In genomic region chr2:119035397-119035745, GRCm38 (mm10) we compare ENCODE assay signal across 8 mouse cellular contexts. TPM values are rescaled to one million over a fixed set of nuclear protein-coding genes. Genes with fewer than 3 reads are reported as not detected.
DNase-seq lines count a peak whose midpoint lies in the region; ATAC-seq and TF ChIP-seq lines count a peak whose summit lies in the region.

No protein-coding gene starts in this region.

- 0 out of 2 replicates have a peak, but pooled peaks cover 4% of the 10 kb centered on the region for H3K4me1 ChIP-seq in kidney, adult 2 months (ENCODE audit: control insufficient read depth, insufficient read depth, low read length)
- no peaks in the 10 kb centered on the region for H3K4me1 ChIP-seq in brown adipose tissue, adult 24 weeks (ENCODE audit: control insufficient read depth, insufficient read depth, insufficient read length, low read length)
- H3K4me1 ChIP-seq in hindbrain, postnatal 0 days (ENCODE audit: insufficient read depth, low read length), result no peaks in the 10 kb centered on the region
- peaks cover 20% of the 10 kb centered on the region for H3K4me1 ChIP-seq in midbrain, embryonic 15.5 days

- no peaks in the 10 kb centered on the region for H3K27me3 ChIP-seq in kidney, adult 2 months (replicated peaks; ENCODE audit: control insufficient read depth, insufficient read depth, low read length)
- no peaks in the 10 kb centered on the region for H3K27me3 ChIP-seq in hindbrain, postnatal 0 days (ENCODE audit: insufficient read depth, low read length)
- H3K27me3 ChIP-seq in midbrain, embryonic 15.5 days (replicated peaks), result no peaks in the 10 kb centered on the region

- no peak for DNase-seq in kidney, adult 2 months
- DNase-seq in kidney, postnatal 36 days, result no peak
- DNase-seq in hindbrain, postnatal 0 days (ENCODE audit: low spot score), result no peak
- no peak for DNase-seq in testis, postnatal 10 days (ENCODE audit: low spot score)
- no peak for DNase-seq in urinary bladder, postnatal 36 days (ENCODE audit: low spot score in 2 of 2)
- DNase-seq in yolk sac, embryonic 10.5 days (ENCODE audit: low spot score), result no peak

- H3K9me3 ChIP-seq in hindbrain, postnatal 0 days (ENCODE audit: low read length), result no peaks in the 10 kb centered on the region
- H3K9me3 ChIP-seq in midbrain, embryonic 15.5 days, result no peaks in the 10 kb centered on the region

- H3K27ac ChIP-seq in kidney, adult 2 months (ENCODE audit: insufficient read depth, low read depth, low read length), result no peak overlapping the region
- H3K27ac ChIP-seq in brown adipose tissue, adult 24 weeks (replicated peaks; ENCODE audit: low read depth, low read length), result no peak overlapping the region
- peak overlapping the region; percentile 89 for H3K27ac ChIP-seq in hindbrain, postnatal 0 days
- peak overlapping the region; percentile 88 for H3K27ac ChIP-seq in midbrain, embryonic 15.5 days

- TF ChIP-seq POLR2A in kidney, adult 2 months (IDR thresholded peaks at IDR 0.05; ENCODE audit: low read depth, low read length), result no peak

- H3K4me3 ChIP-seq in kidney, adult 2 months (ENCODE audit: insufficient read depth, low read depth, low read length), result peak overlapping the region; percentile 91
- H3K4me3 ChIP-seq in brown adipose tissue, adult 24 weeks (ENCODE audit: insufficient read depth, low read depth, low read length), result peak overlapping the region; percentile 62
- peak overlapping the region; percentile 94 for H3K4me3 ChIP-seq in hindbrain, postnatal 0 days (ENCODE audit: low read length)
- H3K4me3 ChIP-seq in midbrain, embryonic 15.5 days, result peak overlapping the region; percentile 59

- no peak for ATAC-seq in hindbrain, postnatal 0 days
- ATAC-seq in midbrain, embryonic 15.5 days (replicated peaks), result no peak

- peak overlapping the region; percentile 73 for H3K9ac ChIP-seq in hindbrain, postnatal 0 days (replicated peaks; ENCODE audit: low read length)
- H3K9ac ChIP-seq in midbrain, embryonic 15.5 days, result peak overlapping the region; percentile 88

- no peaks in the 10 kb centered on the region for H3K36me3 ChIP-seq in kidney, adult 2 months (ENCODE audit: control insufficient read depth, insufficient read depth, low read length)
- peaks cover 16% of the 10 kb centered on the region; the same call in 1 of the 2 replicates for H3K36me3 ChIP-seq in hindbrain, postnatal 0 days (ENCODE audit: insufficient read depth, low read length)
- H3K36me3 ChIP-seq in midbrain, embryonic 15.5 days (replicated peaks), result peaks cover 19% of the 10 kb centered on the region; the same call in 1 of the 2 replicates

- 16% methylated on average over 7 of the region's 7 CpGs for WGBS in kidney, adult 2 months
- 8% methylated on average over 7 of the region's 7 CpGs for WGBS in hindbrain, postnatal 0 days
- WGBS in midbrain, embryonic 15.5 days, result 10% methylated on average over 7 of the region's 7 CpGs

- TF ChIP-seq CTCF in kidney, adult 2 months (conservative IDR thresholded peaks at IDR 0.05; ENCODE audit: insufficient read depth, insufficient read length, low read depth, low read length), result no peak
- TF ChIP-seq CTCF in hindbrain, postnatal 0 days (IDR thresholded peaks at IDR 0.05; ENCODE audit: low read depth), result no peak

- peak overlapping the region; percentile 91 for H3K4me2 ChIP-seq in hindbrain, postnatal 0 days (ENCODE audit: low read depth, low read length)
- H3K4me2 ChIP-seq in midbrain, embryonic 15.5 days, result peak overlapping the region; percentile 79

RNA-seq across cellular contexts. Expression of gene Rpusd2, which starts 0.8 kb away (rescaled TPM):
- 3.6 and 4.0 TPM in 2 replicates for polyA plus RNA-seq in kidney, adult 2 months (2012; rRNA removed)
- 1.4 and 2.3 TPM in 2 replicates for polyA plus RNA-seq in brown adipose tissue, adult 24 weeks (2012; ENCODE audit: insufficient read depth, insufficient read length, missing spikeins)
- total RNA-seq in hindbrain, postnatal 0 days (2014; rRNA removed), result 10.4 and 11.2 TPM in 2 replicates
- polyA plus RNA-seq in hindbrain, postnatal 0 days (2015; fragmentation: Nextera tagmentation; extraction: Ambion mirVana), result 3.3 and 4.5 TPM in 2 replicates
- polyA plus RNA-seq in midbrain, embryonic 15.5 days (2015; fragmentation: Nextera tagmentation; extraction: Ambion mirVana), result 4.6 and 4.9 TPM in 2 replicates

RNA-seq across cellular contexts. Expression of gene Ccdc32, which starts 6.2 kb away (rescaled TPM):
- 9.5 and 11.9 TPM in 2 replicates for polyA plus RNA-seq in kidney, adult 2 months (2012; rRNA removed)
- 13.3 and 19.1 TPM in 2 replicates for polyA plus RNA-seq in brown adipose tissue, adult 24 weeks (2012; ENCODE audit: insufficient read depth, insufficient read length, missing spikeins)
- 26.1 and 33.1 TPM in 2 replicates for total RNA-seq in hindbrain, postnatal 0 days (2014; rRNA removed)
- polyA plus RNA-seq in hindbrain, postnatal 0 days (2015; fragmentation: Nextera tagmentation; extraction: Ambion mirVana), result 47.7 and 47.9 TPM in 2 replicates
- polyA plus RNA-seq in midbrain, embryonic 15.5 days (2015; fragmentation: Nextera tagmentation; extraction: Ambion mirVana), result 37.1 and 38.5 TPM in 2 replicates

RNA-seq across cellular contexts. Expression of gene Knl1, which starts 11.5 kb away (rescaled TPM):
- 0.03 and 0.05 TPM in 2 replicates for polyA plus RNA-seq in kidney, adult 2 months (2012; rRNA removed)
- polyA plus RNA-seq in brown adipose tissue, adult 24 weeks (2012; ENCODE audit: insufficient read depth, insufficient read length, missing spikeins), result not detected in 2 replicates
- 3.0 and 3.7 TPM in 2 replicates for total RNA-seq in hindbrain, postnatal 0 days (2014; rRNA removed)
- polyA plus RNA-seq in hindbrain, postnatal 0 days (2015; fragmentation: Nextera tagmentation; extraction: Ambion mirVana), result 10.0 and 14.3 TPM in 2 replicates
- polyA plus RNA-seq in midbrain, embryonic 15.5 days (2015; fragmentation: Nextera tagmentation; extraction: Ambion mirVana), result 5.9 and 7.2 TPM in 2 replicates

Comparison
In these comparisons a context has a peak if more than half of its experiments do, and no peak if none do; other contexts are left out.
1. H3K27ac ChIP-seq: peak in hindbrain, postnatal 0 days (single experiment) and midbrain, embryonic 15.5 days (single experiment); none in kidney, adult 2 months (single experiment) and brown adipose tissue, adult 24 weeks (single experiment).
2. Peak in every context shown above with its lines, with median percentiles within 50 percentile points of each other: H3K4me3 ChIP-seq.